Mouse (Mus musculus) Patski (cell line): ENCODE measurements at regions not wholly inside any gene's neighbourhood (a gene's known extent, or its start where the extent isn't known, plus 50 kb on each side); places are given as distances from the start of the nearest gene placed in this dataset.
"Not testable (repeated sequence)": the region's sequence is repeated elsewhere in the genome, so short reads cannot be mapped to it uniquely, and the experiment has no call there.

Experiments used
- ATAC-seq: fragments of 100-300 bp; one replicate; pipeline ENCODE4 v1.8.0; 2021
- CTCF ChIA-PET: fragments of 350-600 bp; sonication (Branson Sonifier 250); formaldehyde crosslinking; loops from one replicate; lab custom pipeline; 2022; ENCODE audit warnings: inconsistent platforms; lab: Charles Lee
- POLR2A ChIA-PET: fragments of 350-600 bp; sonication (Branson Sonifier 250); formaldehyde crosslinking; loops from one replicate; lab custom pipeline; 2022; ENCODE audit warnings: antibody characterized with exemption, inconsistent platforms; lab: Charles Lee
- DNase-seq: peaks from one replicate; pipeline ENCODE4 v3.0.0-alpha.2; 2011; ENCODE audit warnings: low read depth, low spot score
- H3K27me3 ChIP-seq: fragments of 371-371 bp; one replicate; pipeline ENCODE4 v1.5.1; 2021
- CTCF ChIP-seq: fragments of 100-300 bp; IDR thresholded peaks from one replicate; pipeline ENCODE4 v1.5.1; 2021
- in situ Hi-C: fragments of 300-500 bp; cut with MboI; formaldehyde crosslinking; loops from 3 replicates; pipeline ENCODE4 v1.11.1; 2018; ENCODE audit warnings: low pct_unique_long_range_greater_than_20kb, mixed read lengths

DNA sequence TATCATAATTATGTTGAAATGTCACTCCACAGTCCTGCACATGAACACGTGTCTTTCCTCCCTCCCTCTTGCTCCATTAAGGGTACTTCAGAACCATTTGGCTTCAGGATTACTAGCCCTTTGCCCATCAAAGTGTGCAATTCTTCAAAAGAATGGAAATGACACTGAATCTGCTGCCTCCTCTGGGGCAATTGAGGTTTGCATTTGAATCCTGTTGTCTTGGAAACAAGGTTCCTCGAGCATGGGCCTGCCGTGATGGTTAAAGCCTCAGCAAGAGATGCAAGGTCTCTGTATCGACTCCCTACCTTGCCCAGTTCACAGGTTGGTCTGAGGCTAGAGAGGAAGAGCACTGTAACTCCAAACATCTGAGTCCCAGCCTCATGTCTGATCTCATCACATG, 136.0 kb downstream of the Sptssa start:
- POLR2A ChIA-PET: no interaction called here

GRCm38 (mm10) chr12:54519370-54519769, 137.0 kb downstream of the Sptssa start:
- ChIA-PET POLR2A (interaction anchor here (0.7 kb wide), 1 partner anchor 64 kb away, joined by 3 read pairs; no protein-coding TSS in a partner anchor), CTCF (no interaction called here)
- ATAC-seq: no peak

More for the DNA sequence above, 136.0 kb downstream of the Sptssa start:
- ATAC-seq (no peak), DNase-seq (no peak)
- in situ Hi-C loops: no loop called here
- H3K27me3 ChIP-seq: no peaks in the 10 kb centered on the region
- CTCF ChIA-PET: no interaction called here
- TF ChIP-seq CTCF: no peak

DNA sequence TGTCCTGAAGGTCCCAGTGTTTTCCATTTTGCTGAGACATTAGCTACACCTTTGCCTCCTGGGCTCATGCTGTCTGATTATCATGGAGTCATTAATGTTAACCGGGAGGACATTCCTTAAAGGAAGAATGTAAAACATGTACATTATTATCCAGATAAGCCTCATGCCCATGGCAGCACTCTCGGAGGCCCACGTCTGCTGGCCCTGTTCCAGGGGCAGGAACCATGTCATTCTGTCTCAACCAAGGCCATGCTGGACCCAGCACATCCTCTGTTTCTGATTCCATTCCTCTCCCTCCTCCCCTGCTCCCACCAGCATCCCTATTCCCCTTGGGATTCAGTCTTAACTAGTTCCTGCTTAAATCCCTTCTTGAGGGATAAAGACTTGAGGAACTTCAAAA, 139.1 kb downstream of the Sptssa start:
- no peaks in the 10 kb centered on the region for H3K27me3 ChIP-seq
- TF ChIP-seq CTCF: no peak
- POLR2A ChIA-PET: no interaction called here
- DNase-seq (no peak), ATAC-seq (peak; percentile 67)
- in situ Hi-C loops: no loop called here
- CTCF ChIA-PET: no interaction called here

More at GRCm38 (mm10) chr12:54519370-54519769, 137.0 kb downstream of the Sptssa start:
- TF ChIP-seq CTCF: no peak
- H3K27me3 ChIP-seq: no peaks in the 10 kb centered on the region
- DNase-seq: no peak
- in situ Hi-C loops: no loop called here

DNA sequence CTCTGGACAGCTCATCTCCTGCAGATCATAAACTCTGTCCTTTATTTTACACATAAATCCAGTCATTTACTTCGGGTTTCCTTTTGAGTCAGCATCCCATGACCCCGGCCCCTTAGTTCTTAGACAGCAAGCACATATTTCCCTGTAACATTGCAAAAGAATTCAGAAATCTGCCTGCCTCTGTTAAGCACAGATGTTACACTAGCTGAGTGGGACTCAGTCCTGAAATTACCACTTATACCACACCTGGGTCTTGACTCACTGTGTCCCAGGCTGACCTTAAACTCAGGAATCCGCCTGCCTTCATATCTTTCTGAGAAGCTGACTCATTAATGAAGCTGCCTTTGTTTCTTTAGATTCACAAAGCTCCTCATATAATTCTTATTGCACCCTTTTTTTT, 139.9 kb downstream of the Sptssa start:
- no peaks in the 10 kb centered on the region for H3K27me3 ChIP-seq
- ATAC-seq (no peak), DNase-seq (no peak)
- in situ Hi-C loops: no loop called here
- ChIA-PET CTCF (interaction anchor here (0.9 kb wide), 1 partner anchor 24 kb away, joined by 3 read pairs; no protein-coding TSS in a partner anchor), POLR2A (no interaction called here)
- no peak for TF ChIP-seq CTCF

DNA sequence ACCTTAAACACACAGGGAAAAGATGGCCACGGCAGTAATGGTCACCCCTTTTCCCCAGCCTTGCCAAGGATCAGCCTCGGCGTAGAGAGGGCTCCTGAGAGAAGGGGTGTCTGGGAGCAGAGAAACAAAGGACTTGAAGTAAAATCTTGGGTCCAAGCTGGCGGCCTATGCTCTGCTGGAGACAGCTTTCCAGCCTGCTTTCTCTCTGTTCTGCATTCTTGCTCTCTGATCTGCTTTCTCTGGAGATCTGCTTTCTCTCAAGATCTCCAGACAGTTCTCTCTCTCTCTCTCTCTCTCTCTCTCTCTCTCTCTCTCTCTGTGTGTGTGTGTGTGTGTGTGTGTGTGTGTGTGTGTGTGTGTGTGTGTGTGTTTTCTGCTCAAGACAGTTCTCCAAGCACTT, 140.3 kb downstream of the Sptssa start:
- POLR2A ChIA-PET, H3K27me3 ChIP-seq, in situ Hi-C loops, DNase-seq, ATAC-seq: not testable (repeated sequence)
- CTCF ChIA-PET: interaction anchor here (0.9 kb wide), 1 partner anchor 24 kb away, joined by 3 read pairs; no protein-coding TSS in a partner anchor

DNA sequence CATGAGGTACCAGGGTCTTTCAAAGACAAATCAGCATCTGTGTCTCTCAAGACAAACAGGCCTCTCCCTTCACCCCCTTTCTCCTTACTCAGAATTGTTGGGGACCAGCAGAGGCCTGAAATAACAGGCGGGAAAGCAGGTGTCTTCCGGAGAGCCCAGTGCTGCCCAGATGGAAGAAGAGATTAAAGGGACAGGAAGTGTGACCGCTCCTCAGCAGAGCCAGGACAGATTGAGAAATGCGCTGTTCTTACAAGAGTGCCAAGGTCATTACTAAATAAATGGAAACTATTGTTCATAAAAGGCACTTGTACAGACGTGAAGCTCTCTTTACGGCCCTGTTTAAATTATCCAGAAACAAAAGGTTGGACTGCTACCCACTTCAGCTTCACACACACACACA, 146.5 kb downstream of the Sptssa start:
- no peak for DNase-seq

DNA sequence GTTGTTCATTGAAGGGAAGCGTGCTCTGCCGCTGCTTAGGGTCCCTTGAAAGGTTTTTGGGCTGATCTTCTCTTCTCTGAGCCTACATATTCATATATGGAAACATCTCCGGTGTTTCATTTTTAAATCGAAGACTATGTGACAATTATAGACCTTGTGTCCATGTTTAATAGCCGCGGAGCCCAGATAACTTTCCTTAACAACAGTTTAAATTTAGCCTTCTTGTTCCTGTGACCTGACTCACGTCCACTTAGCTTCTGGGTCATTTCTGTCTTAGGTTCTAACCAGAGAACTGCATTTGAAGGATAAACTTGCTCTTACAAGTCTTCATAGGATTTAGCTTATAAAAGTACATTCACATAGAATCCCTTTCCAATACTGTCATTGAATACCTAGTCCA, 153.6 kb downstream of the Sptssa start:
- H3K27me3 ChIP-seq: no peaks in the 10 kb centered on the region
- no peak for ATAC-seq
- in situ Hi-C loops: no loop called here
- DNase-seq: no peak
- no peak for TF ChIP-seq CTCF
- CTCF ChIA-PET: no interaction called here
- POLR2A ChIA-PET: no interaction called here

More for the DNA sequence above, 146.5 kb downstream of the Sptssa start:
- ChIA-PET CTCF (no interaction called here), POLR2A (no interaction called here)
- no peak for ATAC-seq
- H3K27me3 ChIP-seq: no peaks in the 10 kb centered on the region
- no peak for TF ChIP-seq CTCF
- in situ Hi-C loops: no loop called here

- in situ Hi-C loops: loop anchor here (25.0 kb wide), 2 partner anchors 138 to 288 kb away; partner anchors contain the start of gene Egln3
- no peak for ATAC-seq
- DNase-seq: no peak
- POLR2A ChIA-PET: no interaction called here
- TF ChIP-seq CTCF: no peak
- CTCF ChIA-PET: no interaction called here
- no peaks in the 10 kb centered on the region for H3K27me3 ChIP-seq
Measured at GRCm38 (mm10) chr12:54499963-54500362, 156.4 kb downstream of the Sptssa start.

DNA sequence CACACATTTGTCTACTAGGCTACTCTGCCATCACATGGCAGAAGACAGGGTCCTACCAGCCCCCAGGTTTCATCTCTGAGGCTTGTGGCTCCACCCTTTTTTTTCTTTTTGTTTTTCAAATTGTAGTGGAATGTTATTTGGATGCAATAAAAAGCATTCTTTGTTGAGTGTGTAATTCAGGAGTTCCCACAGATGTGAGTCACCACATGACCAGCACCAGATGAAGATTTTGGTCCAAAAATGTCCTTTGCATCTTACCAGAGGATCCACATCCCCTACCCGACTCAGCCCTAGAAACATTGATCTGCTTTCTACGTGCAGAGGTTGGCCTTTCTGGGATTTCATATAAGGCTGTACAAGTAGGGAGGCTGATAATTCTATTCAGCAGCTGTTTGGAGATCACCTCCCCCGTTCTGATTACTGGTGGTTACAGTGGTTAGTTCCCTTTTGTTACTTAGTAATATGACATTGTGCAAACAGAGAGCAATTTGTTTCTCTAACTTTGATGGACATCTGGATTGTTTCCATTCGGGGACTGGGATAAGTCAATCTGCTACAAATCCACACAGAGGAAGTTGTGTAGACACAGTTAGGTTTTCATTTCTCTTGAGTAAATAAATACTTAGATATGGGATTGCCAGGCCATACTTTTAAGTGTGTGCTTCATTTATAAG, 160.5 kb downstream of the Sptssa start:
- ATAC-seq (peak; percentile 58), DNase-seq (peak; percentile 44)
- POLR2A ChIA-PET: no interaction called here
- no peaks in the 10 kb centered on the region for H3K27me3 ChIP-seq
- TF ChIP-seq CTCF: no peak
- CTCF ChIA-PET: no interaction called here
- in situ Hi-C loops: loop anchor here (25.0 kb wide), 2 partner anchors 134 to 284 kb away; partner anchors contain the start of gene Egln3

- ChIA-PET CTCF (interaction anchor here (1.1 kb wide), 1 partner anchor 290 kb away, joined by 3 read pairs; no protein-coding TSS in a partner anchor), POLR2A (no interaction called here)
- in situ Hi-C loops: loop anchor here (5.0 to 25.0 kb wide), 3 partner anchors 133 to 388 kb away; partner anchors contain the start of gene Egln3
- DNase-seq (no peak), ATAC-seq (no peak)
- no peaks in the 10 kb centered on the region for H3K27me3 ChIP-seq
- TF ChIP-seq CTCF: no peak
Measured at GRCm38 (mm10) chr12:54494756-54495375, 161.5 kb downstream of the Sptssa start.

DNA sequence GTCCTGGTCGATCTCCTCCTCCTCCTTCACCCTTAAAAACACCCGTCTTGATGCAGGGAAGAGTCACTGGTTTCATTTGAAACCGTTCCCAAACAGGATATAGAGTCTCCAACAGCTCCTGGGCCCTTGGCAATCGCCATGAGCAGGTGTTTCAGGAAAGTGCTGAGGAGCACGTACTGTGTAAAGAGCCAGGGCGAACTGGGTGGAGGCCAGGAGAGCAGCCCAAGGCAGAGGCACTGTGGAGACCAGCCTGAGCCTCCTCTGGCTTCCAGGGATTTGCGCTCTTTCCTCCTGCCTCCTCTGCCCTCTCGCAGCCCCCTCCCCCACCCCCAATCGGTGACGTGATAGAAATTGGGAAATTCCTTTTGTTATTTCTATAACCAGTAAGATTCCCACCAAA, 163.6 kb downstream of the Sptssa start:
- ChIA-PET POLR2A (no interaction called here), CTCF (no interaction called here)
- ATAC-seq (no peak), DNase-seq (no peak)
- H3K27me3 ChIP-seq: no peaks in the 10 kb centered on the region
- in situ Hi-C loops: loop anchor here (5.0 to 25.0 kb wide), 3 partner anchors 130 to 385 kb away; partner anchors contain the start of gene Egln3
- TF ChIP-seq CTCF: no peak
